Comparison of ENCODE assay signal across 9 mouse cellular contexts in genomic region chr2:164521841-164522240, GRCm38 (mm10). TPM values are rescaled to one million over a fixed set of nuclear protein-coding genes. Genes with fewer than 3 reads are reported as not detected.
A peak's percentile ranks its signal among the peaks of the same experiment; 100 is the strongest.
DNase-seq lines count a peak whose midpoint lies in the region; ATAC-seq and TF ChIP-seq lines count a peak whose summit lies in the region.
"Had no signal": no experiment of that assay in that cellular context is flagged by ENCODE, and none has a peak within 500 bp of the region (broad histone marks: within the 10 kb centered on the region; RNA-seq: fewer than 3 reads in every experiment).

No protein-coding gene starts in this region.

- no peak overlapping the region for H3K9ac ChIP-seq in heart, embryonic 15.5 days
- H3K9ac ChIP-seq in heart, embryonic 12.5 days = no peak overlapping the region; the same call in 1 of the 2 replicates
- no peak overlapping the region for H3K9ac ChIP-seq in limb, embryonic 13.5 days

- H3K9me3 ChIP-seq in heart, embryonic 15.5 days (replicated peaks) = no peaks in the 10 kb centered on the region
- H3K9me3 ChIP-seq in heart, embryonic 12.5 days (replicated peaks) = peaks cover 13% of the 10 kb centered on the region
- H3K9me3 ChIP-seq in G1E (replicated peaks) = peaks cover 6% of the 10 kb centered on the region
- peaks cover 12% of the 10 kb centered on the region; the same call in 1 of the 2 replicates for H3K9me3 ChIP-seq in limb, embryonic 13.5 days

- 0 out of 2 replicates have a peak overlapping the region, but pooled peaks have one; percentile 12 for H3K4me2 ChIP-seq in heart, embryonic 15.5 days
- no peak overlapping the region for H3K4me2 ChIP-seq in heart, embryonic 12.5 days
- H3K4me2 ChIP-seq in limb, embryonic 13.5 days (replicated peaks) = peak overlapping the region; percentile 37

- peaks cover 9% of the 10 kb centered on the region for H3K4me1 ChIP-seq in heart, embryonic 15.5 days (replicated peaks)
- H3K4me1 ChIP-seq in heart, embryonic 12.5 days (replicated peaks) = peaks cover 9% of the 10 kb centered on the region; the same call in 1 of the 2 replicates
- H3K4me1 ChIP-seq in G1E (ENCODE audit: insufficient read depth, low read depth, low read length) = no peaks in the 10 kb centered on the region; the same call in 1 of the 2 replicates
- peaks cover 30% of the 10 kb centered on the region for H3K4me1 ChIP-seq in limb, embryonic 13.5 days
- H3K4me1 ChIP-seq in spleen, adult 2 months (ENCODE audit: control insufficient read depth, insufficient read depth, insufficient read length) = peaks cover 11% of the 10 kb centered on the region; the same call in 1 of the 2 replicates

- TF ChIP-seq CTCF in G1E (IDR thresholded peaks at IDR 0.05; ENCODE audit: low read depth, low read length) = no peak
- TF ChIP-seq CTCF in spleen, adult 2 months (IDR thresholded peaks at IDR 0.05; ENCODE audit: extremely low read depth, insufficient read depth, insufficient read length, insufficient replicate concordance) = no peak

- no peak for TF ChIP-seq POLR2A in spleen, adult 2 months (IDR thresholded peaks at IDR 0.05; ENCODE audit: low read depth, low read length)

- H3K27me3 ChIP-seq in heart, embryonic 15.5 days = peaks cover 17% of the 10 kb centered on the region
- peaks cover 19% of the 10 kb centered on the region for H3K27me3 ChIP-seq in heart, embryonic 12.5 days (replicated peaks)
- peaks cover 22% of the 10 kb centered on the region for H3K27me3 ChIP-seq in G1E (ENCODE audit: insufficient read depth, low read length)
- 0 out of 2 replicates have a peak, but pooled peaks cover 4% of the 10 kb centered on the region for H3K27me3 ChIP-seq in limb, embryonic 13.5 days
- H3K27me3 ChIP-seq in spleen, adult 2 months (ENCODE audit: control insufficient read depth, insufficient read depth, low read length) = no peaks in the 10 kb centered on the region

- no peaks in the 10 kb centered on the region for H3K36me3 ChIP-seq in heart, embryonic 15.5 days
- no peaks in the 10 kb centered on the region for H3K36me3 ChIP-seq in heart, embryonic 12.5 days
- no peaks in the 10 kb centered on the region for H3K36me3 ChIP-seq in G1E (replicated peaks)
- no peaks in the 10 kb centered on the region for H3K36me3 ChIP-seq in limb, embryonic 13.5 days
- no peaks in the 10 kb centered on the region for H3K36me3 ChIP-seq in spleen, adult 2 months (ENCODE audit: control insufficient read depth, insufficient read depth, low read length)

- no peak overlapping the region for H3K27ac ChIP-seq in heart, embryonic 15.5 days
- no peak overlapping the region for H3K27ac ChIP-seq in heart, embryonic 12.5 days (ENCODE audit: poor library complexity, severe bottlenecking)
- peak overlapping the region; percentile 12; the same call in 1 of the 2 replicates for H3K27ac ChIP-seq in limb, embryonic 13.5 days
- peak overlapping the region; percentile 82 for H3K27ac ChIP-seq in spleen, adult 2 months (ENCODE audit: insufficient read depth, low read length)

- 14% methylated on average over 11 of the region's 11 CpGs for WGBS in heart, embryonic 15.5 days
- WGBS in heart, embryonic 12.5 days = 9% methylated on average over 11 of the region's 11 CpGs
- 11% methylated on average over 11 of the region's 11 CpGs for WGBS in limb, embryonic 13.5 days
- 5% methylated on average over 11 of the region's 11 CpGs for whole genome bisulfite sequencing in spleen, adult 2 months

- no peak overlapping the region for H3K4me3 ChIP-seq in heart, embryonic 15.5 days
- H3K4me3 ChIP-seq in heart, embryonic 12.5 days = no peak overlapping the region
- no peak overlapping the region for H3K4me3 ChIP-seq in G1E (ENCODE audit: low read depth, low read length)
- no peak overlapping the region for H3K4me3 ChIP-seq in limb, embryonic 13.5 days
- no peak overlapping the region for H3K4me3 ChIP-seq in spleen, adult 2 months (ENCODE audit: extremely low read depth, insufficient read depth, insufficient read length)

- peak; percentile 12 for DNase-seq in G1E (ENCODE audit: low spot score)
- DNase-seq in spleen, adult 2 months (ENCODE audit: low read depth in 1 of 2, low spot score in 2 of 2) = peak; percentile 71 to 91
- no peak for DNase-seq in cerebellum, adult 8-10 months
- no peak for DNase-seq in kidney, postnatal 4 days
- no peak for DNase-seq in gastrocnemius, adult 8-10 months (ENCODE audit: low spot score in 2 of 2)

- ATAC-seq in heart, embryonic 15.5 days (replicated peaks; ENCODE audit: insufficient number of reproducible peaks, insufficient read depth, low FRiP score, low read depth) = no peak
- no peak for ATAC-seq in heart, embryonic 12.5 days (ENCODE audit: insufficient number of reproducible peaks, low FRiP score)
- no peak for ATAC-seq in G1E (ENCODE audit: extremely low read depth, insufficient number of reproducible peaks, low FRiP score, poor library complexity, severe bottlenecking)
- ATAC-seq in limb, embryonic 13.5 days (ENCODE audit: low FRiP score, low read depth) = no peak

RNA-seq across cellular contexts. Expression of gene Pigt, which starts 24.5 kb away (rescaled TPM):
- 42.1 and 54.1 TPM in 2 replicates for polyA plus RNA-seq in heart, embryonic 15.5 days (2015; fragmentation: Nextera tagmentation; extraction: Ambion mirVana)
- 53.4 and 54.3 TPM in 2 replicates for polyA plus RNA-seq in heart, embryonic 12.5 days (2016; fragmentation: Nextera tagmentation; extraction: Ambion mirVana)
- total RNA-seq in G1E (2014; fragmentation: Nextera tagmentation) (68.5 and 84.3 TPM in 2 replicates), G1E (2017) (22.9 and 23.2 TPM in 2 replicates)
- polyA plus RNA-seq in G1E (2012) = 81.0 and 94.4 TPM in 2 replicates
- polyA plus RNA-seq in limb, embryonic 13.5 days (2015; fragmentation: Nextera tagmentation; extraction: Ambion mirVana) = 45.9 and 46.8 TPM in 2 replicates
- polyA plus RNA-seq in spleen, adult 2 months (2012; rRNA removed) = 85.0 and 108 TPM in 2 replicates
- total RNA-seq in gastrocnemius, adult 8-10 months (2022) = 10 to 100 TPM; 27.2 to 33.2 (median 30.0) TPM

RNA-seq across cellular contexts. Expression of gene Dbndd2, which starts 35.9 kb away (rescaled TPM):
- 8.6 and 16.5 TPM in 2 replicates for polyA plus RNA-seq in heart, embryonic 15.5 days (2015; fragmentation: Nextera tagmentation; extraction: Ambion mirVana)
- 7.3 and 11.3 TPM in 2 replicates for polyA plus RNA-seq in heart, embryonic 12.5 days (2016; fragmentation: Nextera tagmentation; extraction: Ambion mirVana)
- total RNA-seq in G1E (2014; fragmentation: Nextera tagmentation) = 6.2 and 11.7 TPM in 2 replicates
- 5.5 and 8.9 TPM in 2 replicates for total RNA-seq in G1E (2017)
- 22.3 and 25.1 TPM in 2 replicates for polyA plus RNA-seq in G1E (2012)
- polyA plus RNA-seq in limb, embryonic 13.5 days (2015; fragmentation: Nextera tagmentation; extraction: Ambion mirVana) = 1.4 and 2.3 TPM in 2 replicates
- 15.6 and 20.3 TPM in 2 replicates for polyA plus RNA-seq in spleen, adult 2 months (2012; rRNA removed)
- total RNA-seq in gastrocnemius, adult 8-10 months (2022) = 10 to 100 TPM; 14.8 to 32.8 (median 22.6) TPM

RNA-seq across cellular contexts. Expression of gene Wfdc2, which starts 40.4 kb away (rescaled TPM):
- 10.0 and 39.8 TPM in 2 replicates for polyA plus RNA-seq in heart, embryonic 15.5 days (2015; fragmentation: Nextera tagmentation; extraction: Ambion mirVana)
- polyA plus RNA-seq in heart, embryonic 12.5 days (2016; fragmentation: Nextera tagmentation; extraction: Ambion mirVana) = 3.1 and 3.3 TPM in 2 replicates
- not detected in 2 replicates for total RNA-seq in G1E (2014; fragmentation: Nextera tagmentation)
- total RNA-seq in G1E (2017) = not detected in 2 replicates
- polyA plus RNA-seq in G1E (2012) = not detected in 2 replicates
- 30.4 and 36.0 TPM in 2 replicates for polyA plus RNA-seq in limb, embryonic 13.5 days (2015; fragmentation: Nextera tagmentation; extraction: Ambion mirVana)
- 0.33 and 0.47 TPM in 2 replicates for polyA plus RNA-seq in spleen, adult 2 months (2012; rRNA removed)
- total RNA-seq in gastrocnemius, adult 8-10 months (2022) = not detected

RNA-seq across cellular contexts. Expression of gene Trp53tg5, which starts 48.3 kb away (rescaled TPM):
- polyA plus RNA-seq in heart, embryonic 15.5 days (2015; fragmentation: Nextera tagmentation; extraction: Ambion mirVana) = not detected in 2 replicates
- polyA plus RNA-seq in heart, embryonic 12.5 days (2016; fragmentation: Nextera tagmentation; extraction: Ambion mirVana) = 0.19 TPM in 1 of 2 replicates, not detected in the other
- total RNA-seq in G1E (2014; fragmentation: Nextera tagmentation) (not detected in 2 replicates), G1E (2017) (0.29 TPM in 1 of 2 replicates, not detected in the other)
- not detected in 2 replicates for polyA plus RNA-seq in G1E (2012)
- not detected in 2 replicates for polyA plus RNA-seq in limb, embryonic 13.5 days (2015; fragmentation: Nextera tagmentation; extraction: Ambion mirVana)
- polyA plus RNA-seq in spleen, adult 2 months (2012; rRNA removed) = not detected in 2 replicates
- total RNA-seq in gastrocnemius, adult 8-10 months (2022) = not detected
- polyA plus RNA-seq: hindbrain, embryonic 11.5 days had no signal

RNA-seq across cellular contexts. Expression of gene Spint3, which starts 51.4 kb away (rescaled TPM):
- not detected in 2 replicates for polyA plus RNA-seq in heart, embryonic 15.5 days (2015; fragmentation: Nextera tagmentation; extraction: Ambion mirVana)
- polyA plus RNA-seq in heart, embryonic 12.5 days (2016; fragmentation: Nextera tagmentation; extraction: Ambion mirVana) = not detected in 2 replicates
- total RNA-seq in G1E (2014; fragmentation: Nextera tagmentation) (not detected in 2 replicates), G1E (2017) (not detected in 2 replicates)
- polyA plus RNA-seq in G1E (2012) = not detected in 2 replicates
- not detected in 2 replicates for polyA plus RNA-seq in limb, embryonic 13.5 days (2015; fragmentation: Nextera tagmentation; extraction: Ambion mirVana)
- polyA plus RNA-seq in spleen, adult 2 months (2012; rRNA removed) = not detected in 2 replicates
- not detected for total RNA-seq in gastrocnemius, adult 8-10 months (2022)
- polyA plus RNA-seq: hindbrain, embryonic 11.5 days had no signal

Comparison
In these comparisons a context has a peak if more than half of its experiments do, and no peak if none do; other contexts are left out.
1. H3K27ac ChIP-seq: peak in limb, embryonic 13.5 days (single experiment) and spleen, adult 2 months (single experiment); none in heart, embryonic 15.5 days (single experiment) and heart, embryonic 12.5 days (single experiment).
2. DNase-seq: peak in G1E (single experiment) and spleen, adult 2 months (2 of 2); none in cerebellum, adult 8-10 months (single experiment), kidney, postnatal 4 days (0 of 2) and gastrocnemius, adult 8-10 months (0 of 2).